Mouse (Mus musculus) spleen, embryonic (tissue): ENCODE results near the gene Atxn10.

ENCODE experiments used
- CTCF ChIA-PET: fragments of 350-600 bp; sonication (Branson Sonifier 250); formaldehyde crosslinking; loops from one replicate; lab custom pipeline; 2022; lab: Charles Lee

The Atxn10 gene

DNA sequence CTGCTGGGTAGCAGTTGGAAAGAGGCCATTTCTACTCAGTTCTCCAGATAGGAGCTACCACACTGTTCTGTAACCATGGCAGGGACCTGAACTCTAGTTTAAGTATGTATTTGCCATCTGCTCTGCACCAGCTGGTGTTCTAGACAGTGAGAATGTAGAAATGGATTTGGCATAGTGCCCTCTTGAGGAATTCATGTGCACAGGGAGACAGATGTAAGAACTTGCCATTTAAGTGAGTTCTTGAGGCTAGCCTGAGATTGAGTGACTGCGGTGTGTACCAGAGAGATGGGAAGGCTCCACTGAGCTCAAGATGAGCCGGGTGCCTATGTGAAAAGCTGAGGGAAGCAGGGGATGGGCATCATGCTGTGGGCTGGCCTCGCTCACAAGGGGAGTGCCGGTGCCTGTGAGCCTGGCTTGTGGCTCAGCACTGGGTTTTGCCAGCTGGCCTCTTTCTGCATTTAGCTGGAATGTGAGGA lies 67.2 kb downstream of the Atxn10 start:
- CTCF ChIA-PET: no interaction called here

DNA sequence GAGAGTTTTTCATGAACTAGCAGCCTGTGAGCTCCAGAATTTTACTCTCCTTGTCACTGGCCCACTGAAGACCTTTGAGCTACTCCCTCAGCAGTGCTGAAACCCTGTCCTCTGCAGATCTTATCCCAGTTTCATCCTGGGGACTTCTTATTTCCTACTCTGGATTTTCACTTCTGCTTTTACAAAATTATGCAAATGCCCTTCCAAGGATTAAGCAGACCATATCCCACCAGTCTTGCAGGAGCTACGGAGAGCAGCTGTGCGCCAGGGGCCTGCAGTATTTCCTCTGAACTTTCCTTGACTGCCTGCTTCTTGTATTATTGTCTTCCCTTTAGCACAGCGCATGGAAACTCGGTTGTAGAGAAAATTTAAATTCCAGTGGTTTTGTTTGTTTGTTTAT lies 68.7 kb downstream of the Atxn10 start:
- CTCF ChIA-PET: no interaction called here

DNA sequence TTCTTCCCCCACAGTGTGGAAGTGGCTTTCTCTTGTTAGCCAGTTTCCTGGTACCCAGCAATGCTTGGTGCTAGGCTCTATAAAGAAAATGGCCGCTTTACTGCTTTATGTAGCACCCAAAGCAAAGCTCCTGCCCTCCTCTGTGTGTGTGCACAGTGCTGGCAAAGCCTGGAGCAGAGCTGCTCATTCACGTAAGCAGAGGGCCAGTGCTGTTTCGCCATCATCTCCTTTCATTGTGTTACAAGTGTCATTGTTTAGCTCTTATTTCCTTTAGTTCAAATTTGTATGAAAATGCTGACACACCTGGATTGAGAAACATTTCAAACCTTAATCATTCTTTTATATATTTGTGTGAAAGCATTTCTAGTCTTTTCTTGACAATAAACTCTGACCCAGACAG lies 69.5 kb downstream of the Atxn10 start:
- CTCF ChIA-PET: no interaction called here

DNA sequence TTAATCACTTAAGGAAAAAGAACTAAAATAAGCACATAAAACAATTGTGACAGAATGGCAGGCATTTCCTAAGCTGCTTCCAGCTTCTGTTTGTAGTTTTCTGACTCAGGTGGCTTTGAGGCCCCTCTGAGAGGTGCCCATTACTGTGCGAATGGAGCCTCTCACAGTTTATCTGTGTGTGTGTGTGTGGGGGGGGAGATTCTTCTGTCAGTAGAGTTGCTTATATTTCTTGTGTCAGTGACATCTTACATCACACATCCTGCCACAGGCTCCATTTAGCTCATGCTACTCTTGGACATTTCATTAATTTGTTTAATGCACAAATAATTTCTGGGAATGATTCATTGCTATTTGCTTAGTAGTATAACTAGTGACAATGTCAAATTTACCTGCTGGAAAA lies 70.8 kb downstream of the Atxn10 start:
- CTCF ChIA-PET: no interaction called here

DNA sequence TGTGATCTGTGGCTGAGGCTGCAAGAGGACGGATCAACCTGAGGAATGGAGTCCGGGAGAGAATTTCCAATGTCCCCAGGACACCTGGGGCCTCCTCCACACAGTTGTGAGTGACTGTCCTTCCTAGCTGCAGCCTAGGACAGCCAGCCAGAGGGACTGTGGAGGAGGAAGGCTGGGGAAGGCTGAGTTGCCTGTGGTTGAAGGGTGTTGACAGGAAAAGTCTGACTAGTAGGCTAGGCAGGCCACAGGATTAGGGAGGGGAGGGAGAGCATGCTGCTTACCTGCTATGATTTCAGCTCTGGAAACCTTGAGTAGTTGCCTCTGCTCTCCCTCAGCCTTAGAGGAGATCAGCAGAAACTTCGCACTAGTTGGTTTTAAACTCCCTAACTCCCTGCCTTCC lies 71.3 kb downstream of the Atxn10 start:
- CTCF ChIA-PET: no interaction called here

DNA sequence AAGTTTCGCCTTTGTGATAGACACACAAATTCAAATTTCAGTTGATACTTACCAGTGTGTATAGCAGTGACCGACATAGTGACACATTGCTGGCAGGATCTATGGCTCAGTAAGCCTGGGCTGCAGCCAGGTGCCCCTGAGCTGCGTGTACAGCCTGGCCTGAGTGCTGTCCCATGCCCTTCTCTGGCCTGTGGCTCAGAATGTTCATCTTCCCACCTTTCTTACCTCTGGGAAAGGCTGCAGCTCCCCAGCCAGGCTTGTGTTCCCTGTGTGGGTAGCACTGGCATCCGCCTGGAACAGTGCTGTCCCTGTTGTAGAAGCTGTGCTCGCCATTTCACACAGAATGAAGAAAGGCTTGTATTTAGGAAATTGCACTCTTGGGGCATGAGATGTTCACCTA lies 72.7 kb downstream of the Atxn10 start:
- CTCF ChIA-PET: no interaction called here

DNA sequence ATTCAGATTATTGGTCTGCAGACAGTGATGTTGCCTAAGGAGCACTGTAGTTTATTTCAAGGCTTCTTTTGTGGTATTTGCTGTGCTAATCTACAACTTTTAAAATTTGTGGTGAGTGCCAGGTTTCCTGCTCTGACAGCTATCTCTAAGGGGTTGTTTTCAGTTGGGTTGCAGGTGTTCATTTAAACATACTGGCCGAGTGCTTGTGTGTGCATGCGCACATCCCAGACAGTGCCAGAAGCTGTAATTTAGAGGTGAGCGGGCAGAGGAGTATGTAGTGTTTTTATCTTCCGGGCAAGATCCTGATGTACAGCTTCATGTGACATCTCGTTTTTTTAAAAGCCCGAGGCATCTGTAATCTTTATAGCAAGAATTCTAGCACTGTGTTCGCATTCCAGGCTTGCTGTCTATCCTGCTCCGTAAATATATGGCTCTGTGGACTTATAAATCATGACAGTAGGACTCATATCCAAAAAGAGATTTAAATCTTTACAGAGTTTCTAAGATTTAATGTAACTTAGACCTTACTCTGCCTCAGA lies 73.3 kb downstream of the Atxn10 start:
- CTCF ChIA-PET: no interaction called here

DNA sequence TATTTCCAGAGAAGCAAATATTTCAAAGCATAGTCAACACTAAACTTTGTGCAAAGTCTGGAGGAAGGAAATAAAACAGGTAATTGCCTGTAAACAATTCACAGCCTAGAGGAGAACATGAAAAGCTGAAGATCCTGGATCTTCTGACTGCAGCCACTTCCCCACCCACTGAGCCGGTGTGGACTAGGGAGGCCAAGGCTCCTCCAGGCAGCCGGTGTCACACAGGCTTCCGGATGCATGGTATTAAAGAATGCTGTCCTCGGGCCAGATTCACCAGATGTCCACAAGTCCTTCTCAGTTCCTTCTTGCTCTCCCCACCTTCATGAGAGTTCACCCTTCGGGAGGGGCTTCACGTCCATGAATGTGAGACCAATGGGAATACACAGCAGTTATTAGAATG lies 73.8 kb downstream of the Atxn10 start:
- CTCF ChIA-PET: no interaction called here

DNA sequence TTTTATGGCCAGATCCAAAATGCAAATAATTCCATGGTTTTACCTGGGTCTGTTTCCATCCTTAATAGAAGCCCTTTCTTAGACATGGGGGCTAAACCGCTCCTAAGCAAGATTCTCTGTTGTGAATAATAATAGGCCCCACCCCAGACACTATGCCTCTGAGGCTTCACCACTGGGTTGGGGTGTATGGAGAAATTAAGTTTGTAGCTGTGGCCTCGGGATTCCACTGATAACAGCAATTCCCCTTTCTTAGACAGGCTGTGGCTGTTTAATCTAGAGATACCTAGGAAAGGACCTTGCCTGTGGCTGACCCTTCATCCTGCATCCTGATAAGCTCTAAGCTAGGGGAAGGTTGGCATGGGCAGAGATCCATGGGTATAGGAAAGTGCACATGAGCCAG lies 78.6 kb downstream of the Atxn10 start:
- CTCF ChIA-PET: no interaction called here

DNA sequence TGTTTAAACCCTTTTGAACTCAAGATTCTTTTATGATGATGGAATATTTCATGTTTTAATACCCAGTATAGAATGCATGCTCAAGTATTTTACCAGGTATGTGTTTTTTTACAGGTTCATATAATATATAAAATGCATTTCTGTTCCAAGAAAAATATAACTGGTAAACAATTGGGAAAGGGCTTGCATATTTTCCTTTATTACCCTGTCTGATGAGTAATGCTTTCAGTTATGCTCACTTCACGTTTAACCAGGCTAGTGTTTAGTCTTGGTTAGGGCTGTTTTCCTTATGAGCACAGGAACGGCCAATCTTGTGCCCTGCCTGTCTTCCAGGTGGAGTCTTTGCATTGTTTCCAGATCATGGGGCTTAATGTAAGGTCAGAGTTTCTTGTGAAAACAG lies 84.6 kb downstream of the Atxn10 start:
- CTCF ChIA-PET: no interaction called here

DNA sequence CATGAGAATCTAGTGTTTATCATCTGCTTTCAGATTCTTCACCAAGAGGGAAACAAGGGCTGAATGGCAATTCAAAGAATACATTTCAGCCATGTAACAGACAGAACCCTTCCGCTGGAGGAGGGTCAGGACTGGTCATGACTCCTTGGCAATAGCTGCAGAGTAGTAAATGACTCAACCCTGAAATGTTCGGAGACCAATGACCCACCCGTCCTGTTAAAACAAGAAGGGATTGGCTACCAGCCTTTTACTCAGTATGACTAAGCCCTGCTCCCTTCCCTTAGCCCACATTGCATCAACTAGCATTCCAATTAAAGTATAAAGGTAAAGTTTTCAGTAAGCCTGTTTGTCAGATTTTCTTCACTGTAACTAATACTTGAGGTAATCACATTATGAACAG lies 88.2 kb downstream of the Atxn10 start:
- CTCF ChIA-PET: no interaction called here

DNA sequence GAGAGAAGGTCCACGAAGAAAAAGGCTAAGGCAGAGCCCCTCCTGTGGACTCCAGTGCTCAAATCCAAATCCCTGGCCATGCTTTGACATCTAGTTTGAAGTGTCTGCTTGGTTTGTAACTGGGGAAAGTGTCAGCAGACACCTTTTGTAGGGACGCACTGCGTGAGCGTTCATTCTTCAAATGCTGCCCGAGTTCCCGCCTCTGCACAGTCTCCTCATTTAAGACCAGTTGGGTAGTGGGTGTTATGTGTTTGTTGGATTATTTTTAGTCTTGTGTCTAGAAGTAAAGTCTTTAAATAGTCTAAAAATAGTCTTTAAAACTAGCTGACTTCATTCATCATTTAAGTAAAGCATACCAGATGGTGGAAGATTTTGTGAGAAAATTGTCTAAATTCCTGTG lies 92.1 kb downstream of the Atxn10 start:
- CTCF ChIA-PET: no interaction called here

DNA sequence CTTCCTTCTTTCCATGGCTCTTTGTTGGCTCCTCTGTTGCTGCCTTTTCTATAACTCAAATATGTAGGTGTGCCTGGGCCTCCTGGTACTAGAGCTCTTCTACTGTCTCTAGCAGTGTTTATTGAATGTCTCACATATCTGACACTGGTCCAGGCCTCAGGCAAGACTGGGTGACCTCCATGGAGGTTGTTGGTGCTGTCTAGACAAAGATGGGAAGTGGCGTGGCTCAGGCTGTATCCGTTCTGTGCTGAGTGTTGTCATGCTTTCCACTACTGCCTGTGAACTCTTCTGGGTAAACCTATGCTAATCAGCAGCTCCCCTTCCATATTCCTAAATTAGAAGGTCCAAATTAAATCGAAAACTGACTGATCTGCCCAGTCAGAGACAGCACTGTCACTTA lies 106.5 kb downstream of the Atxn10 start:
- CTCF ChIA-PET: no interaction called here

DNA sequence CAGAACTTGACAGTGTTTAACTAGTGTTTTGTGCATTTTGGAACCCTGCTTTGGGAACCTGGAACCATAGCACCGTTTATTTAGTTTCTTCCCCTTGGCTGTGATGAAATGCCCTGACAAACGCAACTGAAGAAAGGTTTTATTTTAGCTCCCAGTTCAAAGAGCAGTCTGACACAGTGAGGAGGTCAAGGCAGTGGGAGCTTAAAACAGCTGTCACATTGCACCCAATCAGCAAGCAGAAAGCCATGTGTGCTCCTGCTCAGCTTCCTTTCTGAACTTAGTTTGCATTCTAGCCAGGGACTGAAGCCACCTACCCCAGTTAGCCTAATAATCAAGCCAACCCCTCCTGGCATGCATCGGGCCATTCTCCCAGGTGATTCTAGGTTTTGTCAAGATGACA lies 110.6 kb downstream of the Atxn10 start:
- CTCF ChIA-PET: no interaction called here

DNA sequence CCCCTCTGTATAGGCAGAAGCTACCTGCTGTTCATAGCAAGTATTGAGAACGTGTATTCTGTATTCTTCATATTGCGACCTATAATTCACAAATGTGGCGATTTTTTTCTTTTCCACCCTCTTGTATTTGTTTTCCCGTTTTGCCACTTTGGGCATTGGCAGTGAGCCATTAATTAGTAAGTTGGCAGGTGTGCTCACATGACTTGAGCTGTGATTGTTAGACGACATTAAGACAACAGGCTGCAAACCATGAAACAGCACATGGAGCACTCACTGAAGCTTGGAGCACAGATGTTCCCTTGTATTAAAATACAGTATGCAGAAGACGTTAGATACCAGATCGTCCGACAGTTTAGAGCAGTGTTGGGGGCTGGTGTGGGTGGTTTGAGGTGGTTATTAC lies 120.8 kb downstream of the Atxn10 start:
- CTCF ChIA-PET: no interaction called here

DNA sequence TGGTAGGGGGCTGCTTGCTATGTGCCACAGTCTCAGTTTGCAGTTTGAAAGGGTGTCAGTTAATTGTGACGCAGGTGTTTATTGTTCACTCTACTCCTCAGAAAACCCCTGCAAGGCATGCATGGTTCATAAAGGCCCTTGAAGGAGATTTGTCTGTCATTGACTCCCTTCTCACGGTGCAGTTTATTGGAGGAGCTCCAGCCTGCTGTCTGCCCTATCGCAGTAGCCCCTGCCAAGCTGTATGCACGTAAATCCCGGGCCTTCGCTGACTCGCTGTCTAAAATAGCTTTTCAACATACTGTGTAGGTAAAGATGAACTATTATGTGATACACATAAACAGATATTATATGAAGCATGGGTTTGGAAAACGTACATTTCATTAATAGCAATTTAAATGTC lies 121.8 kb downstream of the Atxn10 start:
- CTCF ChIA-PET: no interaction called here

DNA sequence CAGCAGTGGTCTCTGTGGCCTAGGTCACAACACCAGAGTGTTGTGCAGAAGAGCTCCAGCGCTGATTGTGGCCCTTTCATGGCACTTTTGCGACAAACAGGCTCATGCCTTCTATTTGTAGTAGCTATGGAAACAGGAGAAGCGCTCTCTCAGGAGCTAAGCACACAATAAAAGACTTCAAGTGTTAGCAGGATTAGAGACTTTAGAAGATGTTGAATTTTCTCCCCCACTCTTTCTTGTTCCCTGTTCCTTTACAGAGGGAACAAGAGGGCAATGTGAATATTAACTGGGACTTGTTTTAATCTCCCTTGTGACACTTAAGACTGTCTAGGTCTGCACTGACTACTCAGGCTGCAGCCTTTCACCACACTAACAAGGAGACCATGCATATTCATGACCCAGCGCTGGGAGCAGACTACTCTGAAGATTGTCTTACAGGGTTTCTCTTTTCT lies 122.6 kb downstream of the Atxn10 start:
- CTCF ChIA-PET: no interaction called here

DNA sequence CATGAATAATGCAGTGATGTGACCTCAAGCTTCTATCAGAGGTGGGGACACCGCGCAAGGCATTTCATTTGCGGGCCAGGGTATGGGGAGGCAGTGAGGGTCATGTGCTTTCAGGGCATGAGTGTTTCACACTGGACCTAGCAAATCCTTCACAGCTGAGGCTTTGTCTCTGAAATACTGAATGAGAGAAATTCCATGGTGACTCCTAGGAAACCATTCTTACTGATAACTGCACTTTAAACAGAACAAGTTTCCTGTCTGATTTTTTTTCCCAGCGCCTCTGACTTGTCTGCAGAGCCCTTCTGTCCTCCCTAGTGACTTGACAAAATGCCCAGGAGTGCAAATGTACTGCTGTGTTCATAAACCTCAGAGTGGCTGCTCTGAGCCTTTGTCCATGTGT lies 125.5 kb downstream of the Atxn10 start:
- CTCF ChIA-PET: interaction anchor here (0.5 kb wide), 1 partner anchor 678 kb away, joined by 15 read pairs; no protein-coding TSS in a partner anchor

DNA sequence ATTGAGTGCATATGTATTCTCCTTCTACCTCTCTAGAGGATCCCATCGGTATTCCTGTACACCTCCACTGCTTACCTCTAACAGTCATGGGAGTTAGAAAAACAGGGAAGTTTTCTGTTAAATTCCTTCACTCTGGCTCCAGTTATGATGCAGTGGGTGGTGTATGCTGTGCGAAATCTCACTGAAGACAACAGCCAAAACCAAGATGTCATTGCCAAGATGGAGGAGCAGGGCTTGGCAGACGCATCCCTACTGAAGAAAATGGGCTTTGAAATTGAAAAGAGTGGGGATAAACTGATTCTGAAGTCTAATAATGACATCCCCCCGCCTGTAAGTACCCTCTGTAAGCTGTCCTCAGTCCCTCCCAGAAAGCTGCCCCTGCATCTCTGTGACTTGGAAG lies 126.1 kb downstream of the Atxn10 start:
- CTCF ChIA-PET: no interaction called here

DNA sequence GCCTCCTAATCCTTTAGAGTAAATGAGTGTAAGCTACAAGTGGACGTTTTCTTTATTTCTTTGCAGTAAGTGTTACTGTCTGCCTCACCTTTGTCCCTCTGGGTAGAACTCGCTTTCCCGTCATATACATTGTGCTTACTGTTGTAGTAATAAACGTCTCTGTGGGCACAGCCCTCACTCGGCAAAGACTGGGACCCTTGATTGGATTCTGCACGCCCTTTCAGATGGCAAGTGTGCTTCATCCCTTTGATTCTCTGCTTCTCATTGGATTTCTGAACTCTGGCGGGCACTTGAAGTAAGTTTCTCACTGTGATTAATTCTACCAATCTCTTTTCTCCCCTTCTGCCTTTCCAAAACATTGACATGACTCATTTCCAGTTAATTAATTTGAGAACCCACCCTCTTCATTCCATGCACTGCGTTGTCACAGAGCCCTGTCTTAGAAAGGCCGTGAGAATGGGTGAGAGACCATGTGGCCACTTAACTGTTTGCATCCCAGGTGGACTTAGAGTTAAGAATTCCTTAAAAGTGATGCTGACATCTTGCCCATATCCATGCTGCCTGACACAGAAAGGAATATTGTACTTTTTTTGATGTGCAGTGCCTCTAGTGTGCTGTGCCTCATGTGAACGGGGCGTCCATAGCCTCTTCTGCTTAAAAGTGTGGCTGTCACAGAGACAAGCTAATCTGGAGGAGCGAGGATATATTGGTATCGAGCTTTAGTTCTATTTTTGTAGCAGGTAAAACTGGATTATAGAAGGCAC lies 127.2 kb downstream of the Atxn10 start:
- CTCF ChIA-PET: no interaction called here

DNA sequence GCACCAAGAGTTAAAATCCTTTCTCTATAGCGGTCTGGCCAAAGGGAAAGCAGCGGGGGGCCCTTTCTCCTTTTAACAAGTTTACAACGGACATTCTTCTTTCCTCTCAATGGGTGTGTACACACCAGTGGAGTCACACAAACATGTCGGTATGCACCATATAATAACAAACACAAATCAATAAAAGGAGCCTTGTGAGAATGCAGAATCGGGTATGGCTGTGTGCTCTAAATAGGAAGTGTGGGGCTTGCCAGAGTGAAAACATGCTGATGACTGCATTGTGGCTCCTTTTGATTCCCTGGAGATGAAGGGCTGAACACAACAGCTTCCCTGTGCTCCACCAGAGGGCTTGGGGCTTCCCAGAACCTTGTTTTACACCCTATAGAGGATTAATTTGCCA lies 128.1 kb downstream of the Atxn10 start:
- CTCF ChIA-PET: no interaction called here

DNA sequence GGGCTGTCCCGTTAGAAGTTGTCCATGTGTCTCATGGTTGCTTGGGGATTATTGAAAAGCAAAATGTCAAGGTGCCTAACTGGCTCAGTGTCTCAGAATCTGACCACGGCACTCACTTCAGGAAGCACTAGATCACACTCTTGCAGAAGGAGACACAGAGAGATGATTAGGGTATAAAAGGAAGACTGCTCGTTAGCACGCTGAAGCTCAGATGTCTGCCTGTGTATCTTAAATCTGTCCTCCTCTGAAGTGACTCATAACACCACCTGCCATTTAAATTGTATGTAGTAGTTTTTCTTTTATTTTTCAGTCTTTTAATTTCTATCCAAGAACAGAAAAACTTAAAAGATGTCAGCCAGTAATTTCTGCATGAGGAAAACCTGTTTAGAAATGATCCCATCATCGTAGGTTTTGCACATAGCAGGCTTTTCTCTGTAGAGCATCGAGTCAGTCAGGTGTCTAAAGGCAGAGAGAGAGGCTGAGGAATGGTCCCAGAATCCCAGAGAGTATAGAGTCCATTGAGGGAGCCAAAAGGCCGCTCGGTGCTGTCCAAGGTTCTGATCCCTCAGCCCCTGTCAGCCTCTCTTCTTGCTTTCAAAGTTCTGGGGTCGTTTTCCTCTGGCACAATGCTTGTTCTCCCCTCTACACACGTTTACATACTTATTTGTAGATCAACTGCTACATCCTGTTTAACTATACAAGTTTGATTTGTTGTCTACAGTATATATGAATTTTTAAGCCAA lies 128.9 kb downstream of the Atxn10 start:
- CTCF ChIA-PET: no interaction called here
